Mouse (Mus musculus): ENCODE measurements around the gene Tm9sf4. TPM values are rescaled to one million over a fixed set of nuclear protein-coding genes. Genes with fewer than 3 reads are reported as not detected.

Tm9sf4 gene
- polyA plus RNA-seq, 1 experiment from 2014 or later = 77.9 TPM

GRCm38 (mm10) chr2:153139996-153140613 is 21.0 kb upstream of the Tm9sf4 start:
- no peaks in the 10 kb centered on the region for H3K9me3 ChIP-seq
- H3K27ac ChIP-seq = no peak overlapping the region
- ATAC-seq (ENCODE audit: low FRiP score, low read depth) = no peak
- no peak overlapping the region for H3K4me2 ChIP-seq (replicated peaks)
- 15% methylated on average over 9 of the region's 9 CpGs for WGBS
- H3K9ac ChIP-seq = no peak overlapping the region
- no peak overlapping the region for H3K4me3 ChIP-seq
- H3K36me3 ChIP-seq = no peaks in the 10 kb centered on the region
- no peaks in the 10 kb centered on the region for H3K27me3 ChIP-seq (replicated peaks)
- H3K4me1 ChIP-seq = no peaks in the 10 kb centered on the region

DNA sequence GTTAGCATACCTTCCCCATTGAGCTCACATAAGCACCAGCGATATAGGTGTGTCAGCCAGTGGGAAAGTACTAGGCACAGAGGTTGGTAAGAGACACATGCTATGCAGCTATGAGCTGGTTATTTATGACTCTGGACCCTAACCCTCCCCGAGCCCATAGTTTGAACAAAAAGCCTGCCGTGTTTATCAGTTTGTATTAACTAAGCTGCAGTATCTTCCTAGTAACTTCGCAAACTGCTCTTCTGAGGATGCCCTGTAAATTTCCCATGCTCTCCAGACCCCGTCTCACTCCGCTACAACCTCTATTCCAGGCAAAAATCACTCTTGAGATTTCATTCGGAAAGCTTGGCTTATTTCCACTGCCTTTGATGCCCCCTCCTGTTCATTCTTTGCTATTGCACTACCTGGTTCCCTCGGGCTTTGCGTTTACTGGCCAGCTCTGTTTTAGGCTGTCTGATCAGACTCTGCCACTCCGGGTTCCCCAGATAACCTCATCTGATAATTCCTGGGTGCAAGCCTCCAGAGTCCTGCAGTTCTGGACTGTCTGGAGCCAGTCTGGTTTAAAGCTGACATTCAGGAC is 18.4 kb upstream of the Tm9sf4 start:
- H3K9me3 ChIP-seq = no peaks in the 10 kb centered on the region
- no peak overlapping the region for H3K4me2 ChIP-seq (replicated peaks)
- WGBS = 33% methylated on average over 10 of the region's 10 CpGs

DNA sequence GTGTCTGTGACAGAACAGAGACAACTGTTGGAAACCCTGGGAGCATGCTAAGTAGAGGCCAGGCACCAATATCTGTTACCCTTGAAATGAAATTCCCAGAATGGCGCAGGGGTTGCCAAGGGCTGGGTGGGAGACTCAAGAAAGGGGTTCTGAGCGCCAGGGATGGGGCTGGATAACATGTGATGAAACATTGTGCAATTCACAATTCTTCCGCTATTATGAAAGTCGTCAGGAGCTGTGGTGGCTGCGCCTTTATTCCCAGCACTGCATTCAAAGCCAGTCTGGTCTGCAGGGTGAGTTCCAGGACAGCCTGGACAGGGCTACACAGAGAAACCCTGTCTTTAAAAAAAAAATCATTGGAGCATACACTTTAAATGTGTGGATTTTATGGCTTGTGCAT is 15.8 kb upstream of the Tm9sf4 start:
- H3K27ac ChIP-seq = no peak overlapping the region
- H3K4me3 ChIP-seq = no peak overlapping the region
- no peak overlapping the region for H3K4me2 ChIP-seq (replicated peaks)
- WGBS = 75% methylated on average over 5 of the region's 5 CpGs
- H3K4me1 ChIP-seq = no peaks in the 10 kb centered on the region
- H3K36me3 ChIP-seq = no peaks in the 10 kb centered on the region
- no peak for ATAC-seq (ENCODE audit: low FRiP score, low read depth)
- H3K9me3 ChIP-seq = no peaks in the 10 kb centered on the region
- H3K9ac ChIP-seq = no peak overlapping the region
- no peaks in the 10 kb centered on the region for H3K27me3 ChIP-seq (replicated peaks)

More for the DNA sequence above, 18.4 kb upstream of the Tm9sf4 start:
- H3K4me1 ChIP-seq = no peaks in the 10 kb centered on the region
- no peak overlapping the region for H3K9ac ChIP-seq
- no peaks in the 10 kb centered on the region for H3K36me3 ChIP-seq
- no peaks in the 10 kb centered on the region for H3K27me3 ChIP-seq (replicated peaks)
- no peak overlapping the region for H3K27ac ChIP-seq
- ATAC-seq (ENCODE audit: low FRiP score, low read depth) = no peak
- no peak overlapping the region for H3K4me3 ChIP-seq

DNA sequence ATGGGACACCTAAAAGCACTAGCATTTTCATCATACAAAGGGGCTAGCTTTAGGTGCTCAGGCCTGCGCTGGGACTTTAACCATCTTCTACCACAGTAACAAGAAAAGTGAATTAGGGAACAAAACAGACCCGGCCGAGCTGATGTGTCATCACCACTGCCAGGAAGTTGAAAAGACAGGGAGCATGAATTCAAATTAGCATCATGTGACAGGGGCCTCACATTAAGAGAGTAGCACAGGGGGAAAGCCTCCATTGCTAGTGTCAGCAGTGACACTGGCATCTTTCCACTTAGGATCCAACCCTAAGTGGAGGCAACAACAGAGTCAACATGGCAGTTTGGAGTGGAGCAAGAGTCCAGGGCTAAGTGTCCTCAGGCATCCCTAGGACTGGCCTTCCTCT is 13.9 kb upstream of the Tm9sf4 start:
- H3K27ac ChIP-seq = no peak overlapping the region
- no peaks in the 10 kb centered on the region for H3K9me3 ChIP-seq
- H3K4me3 ChIP-seq = no peak overlapping the region
- ATAC-seq (ENCODE audit: low FRiP score, low read depth) = no peak
- WGBS = 78% methylated on average over 3 of the region's 3 CpGs
- H3K27me3 ChIP-seq (replicated peaks) = no peaks in the 10 kb centered on the region
- H3K4me1 ChIP-seq = no peaks in the 10 kb centered on the region
- no peak overlapping the region; the same call in 1 of the 2 replicates for H3K9ac ChIP-seq
- H3K36me3 ChIP-seq = no peaks in the 10 kb centered on the region
- no peak overlapping the region for H3K4me2 ChIP-seq (replicated peaks)

DNA sequence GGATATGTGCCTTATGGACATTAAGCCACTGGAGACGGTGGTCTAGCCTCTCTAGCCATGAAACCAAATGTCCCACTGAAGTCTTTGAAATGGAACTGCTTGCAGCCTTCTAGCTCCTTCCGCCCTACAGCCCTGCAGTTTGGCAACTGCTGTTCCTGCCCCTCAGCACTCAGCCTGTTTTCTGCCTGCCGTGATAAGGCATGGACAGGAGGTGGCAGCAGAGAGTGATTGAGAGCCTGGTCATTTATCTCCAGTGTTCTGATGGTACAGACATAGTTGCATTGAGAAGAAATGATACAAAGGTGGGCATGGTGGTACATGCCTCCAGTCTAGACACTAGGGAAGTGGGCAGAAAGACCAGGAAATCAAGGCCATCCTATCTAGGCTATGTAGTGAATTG is 13.4 kb upstream of the Tm9sf4 start:
- H3K36me3 ChIP-seq = no peaks in the 10 kb centered on the region
- no peak overlapping the region for H3K27ac ChIP-seq
- no peaks in the 10 kb centered on the region for H3K9me3 ChIP-seq
- H3K4me2 ChIP-seq (replicated peaks) = no peak overlapping the region
- ATAC-seq (ENCODE audit: low FRiP score, low read depth) = no peak
- no peaks in the 10 kb centered on the region for H3K27me3 ChIP-seq (replicated peaks)
- WGBS = 31% methylated on average over 3 of the region's 3 CpGs
- no peaks in the 10 kb centered on the region for H3K4me1 ChIP-seq
- no peak overlapping the region for H3K4me3 ChIP-seq
- no peak overlapping the region; the same call in 1 of the 2 replicates for H3K9ac ChIP-seq

GRCm38 (mm10) chr2:153149742-153150141 is 11.4 kb upstream of the Tm9sf4 start:
- H3K9ac ChIP-seq = no peak overlapping the region
- no peak for ATAC-seq (ENCODE audit: low FRiP score, low read depth)
- H3K9me3 ChIP-seq = no peaks in the 10 kb centered on the region
- no peak overlapping the region for H3K4me3 ChIP-seq
- WGBS = 88% methylated on average over 3 of the region's 3 CpGs
- no peaks in the 10 kb centered on the region for H3K4me1 ChIP-seq
- no peak overlapping the region for H3K4me2 ChIP-seq (replicated peaks)
- H3K27me3 ChIP-seq (replicated peaks) = no peaks in the 10 kb centered on the region
- H3K27ac ChIP-seq = no peak overlapping the region
- H3K36me3 ChIP-seq = no peaks in the 10 kb centered on the region

DNA sequence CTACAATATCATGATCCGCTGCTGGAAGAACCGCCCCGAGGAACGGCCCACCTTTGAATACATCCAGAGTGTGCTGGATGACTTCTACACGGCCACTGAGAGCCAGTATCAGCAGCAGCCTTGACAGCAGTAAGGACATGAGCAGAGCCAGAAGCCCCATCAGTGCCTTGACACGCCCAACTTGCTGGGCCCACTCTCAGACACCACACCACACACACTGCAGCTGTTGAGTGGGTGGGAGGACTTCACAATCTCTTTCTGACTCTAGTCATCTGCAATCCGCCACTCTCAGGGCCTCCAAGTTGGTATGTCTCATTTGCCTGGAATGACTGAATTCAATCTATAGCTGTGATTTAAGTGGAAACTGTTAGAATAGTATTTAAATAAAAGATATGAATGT is 10.1 kb upstream of the Tm9sf4 start:
- Histone ChIP-seq H3K4me3 (no peak overlapping the region), H3K9ac (no peak overlapping the region), H3K4me1 (no peaks in the 10 kb centered on the region), H3K27me3 (replicated peaks) (no peaks in the 10 kb centered on the region), H3K27ac (no peak overlapping the region), H3K4me2 (replicated peaks) (no peak overlapping the region), H3K9me3 (no peaks in the 10 kb centered on the region), H3K36me3 (no peaks in the 10 kb centered on the region)
- no peak for ATAC-seq (ENCODE audit: low FRiP score, low read depth)
- WGBS = 82% methylated on average over 7 of the region's 7 CpGs

DNA sequence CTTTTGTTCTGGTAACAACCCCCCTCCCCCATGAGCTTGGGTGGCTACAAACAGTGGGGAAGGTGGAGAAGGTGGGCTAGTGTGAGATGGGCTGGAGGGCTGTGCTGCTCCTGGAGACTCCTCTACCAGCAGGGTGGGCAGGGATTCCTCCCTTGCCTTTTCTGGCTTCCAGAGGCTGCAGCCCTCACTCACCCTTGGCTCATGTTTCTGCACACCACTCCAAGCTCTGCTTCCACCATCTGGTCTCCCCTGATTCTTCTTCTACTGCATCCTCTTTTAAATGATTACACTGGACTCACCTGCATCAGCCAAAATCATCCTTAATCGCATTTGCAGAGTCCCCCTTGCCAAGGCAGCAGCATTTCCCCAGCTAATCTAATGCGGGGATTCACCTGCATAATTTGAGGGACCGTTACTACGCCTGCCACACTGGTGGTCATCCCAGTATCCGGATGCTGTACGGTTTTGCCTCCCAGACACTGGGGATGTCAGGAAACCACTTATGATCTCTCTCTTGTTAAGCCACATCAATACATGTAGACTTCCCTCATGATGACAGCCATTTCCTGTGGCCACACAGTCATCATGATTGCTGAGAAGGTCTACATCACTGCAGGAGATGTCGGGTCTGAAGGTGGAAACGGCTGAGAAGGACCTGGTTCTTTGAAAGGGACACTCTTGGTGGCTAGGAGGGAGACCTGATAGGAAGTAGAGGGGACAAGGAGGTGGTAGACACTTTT is 9.0 kb upstream of the Tm9sf4 start:
- Histone ChIP-seq H3K9me3 (no peaks in the 10 kb centered on the region), H3K9ac (no peak overlapping the region), H3K36me3 (no peaks in the 10 kb centered on the region), H3K27ac (no peak overlapping the region), H3K4me1 (no peaks in the 10 kb centered on the region), H3K4me3 (no peak overlapping the region), H3K27me3 (replicated peaks) (no peaks in the 10 kb centered on the region), H3K4me2 (replicated peaks) (no peak overlapping the region)
- 81% methylated on average over 8 of the region's 8 CpGs for WGBS
- ATAC-seq (ENCODE audit: low FRiP score, low read depth) = no peak

DNA sequence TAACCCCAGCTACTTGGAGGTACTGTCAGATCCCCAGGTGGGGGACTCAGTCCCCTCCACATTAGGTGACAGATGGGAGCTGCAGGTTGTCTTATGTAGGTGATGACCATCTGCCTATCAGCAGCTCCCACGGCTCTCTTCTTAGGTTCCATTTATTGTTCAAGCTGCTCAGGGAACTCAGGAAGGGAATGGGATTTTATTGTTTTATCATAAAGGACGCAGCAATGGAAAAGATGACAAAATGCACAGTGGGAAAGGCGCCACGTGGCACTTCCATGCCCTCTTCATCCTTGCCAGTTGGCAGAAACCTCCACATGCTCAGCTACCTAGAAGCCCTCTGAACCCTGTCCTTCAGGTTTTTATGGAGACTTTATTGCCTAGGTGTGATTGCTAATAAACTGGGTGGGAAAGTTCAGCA is 8.1 kb upstream of the Tm9sf4 start:
- 76% methylated on average over 4 of the region's 4 CpGs for WGBS
- H3K27ac ChIP-seq = no peak overlapping the region
- no peak overlapping the region for H3K9ac ChIP-seq
- ATAC-seq (ENCODE audit: low FRiP score, low read depth) = no peak
- H3K36me3 ChIP-seq = no peaks in the 10 kb centered on the region
- H3K4me3 ChIP-seq = no peak overlapping the region
- H3K4me1 ChIP-seq = no peaks in the 10 kb centered on the region
- no peaks in the 10 kb centered on the region for H3K27me3 ChIP-seq (replicated peaks)
- no peak overlapping the region for H3K4me2 ChIP-seq (replicated peaks)
- H3K9me3 ChIP-seq = no peaks in the 10 kb centered on the region

- H3K27ac ChIP-seq = no peak overlapping the region
- ATAC-seq (ENCODE audit: low FRiP score, low read depth) = no peak
- no peaks in the 10 kb centered on the region for H3K27me3 ChIP-seq (replicated peaks)
- no peak overlapping the region for H3K4me2 ChIP-seq (replicated peaks)
- H3K4me1 ChIP-seq = peaks cover 5% of the 10 kb centered on the region
- WGBS = 80% methylated on average over 3 of the region's 3 CpGs
- no peak overlapping the region for H3K9ac ChIP-seq
- H3K36me3 ChIP-seq = no peaks in the 10 kb centered on the region
- no peaks in the 10 kb centered on the region for H3K9me3 ChIP-seq
- H3K4me3 ChIP-seq = no peak overlapping the region
These were observed 3.8 kb upstream of the Tm9sf4 start for GRCm38 (mm10) chr2:153157270-153157669.

GRCm38 (mm10) chr2:153160133-153160532 is 970 bp upstream of the Tm9sf4 start:
- Histone ChIP-seq H3K4me1 (peaks cover 12% of the 10 kb centered on the region), H3K27me3 (replicated peaks) (no peaks in the 10 kb centered on the region), H3K4me3 (no peak overlapping the region), H3K27ac (no peak overlapping the region), H3K9me3 (no peaks in the 10 kb centered on the region), H3K9ac (no peak overlapping the region), H3K4me2 (replicated peaks) (no peak overlapping the region), H3K36me3 (peaks cover 2% of the 10 kb centered on the region; the same call in 1 of the 2 replicates)
- ATAC-seq (ENCODE audit: low FRiP score, low read depth) = no peak
- 84% methylated on average over 5 of the region's 5 CpGs for WGBS

- peak overlapping the region; percentile 86 for H3K9ac ChIP-seq
- H3K36me3 ChIP-seq = peaks cover 4% of the 10 kb centered on the region; the same call in 1 of the 2 replicates
- ATAC-seq (ENCODE audit: low FRiP score, low read depth) = peak; percentile 72
- H3K4me1 ChIP-seq = peaks cover 12% of the 10 kb centered on the region
- H3K4me2 ChIP-seq (replicated peaks) = peak overlapping the region; percentile 98
- H3K4me3 ChIP-seq = peak overlapping the region; percentile 83
- H3K27ac ChIP-seq = peak overlapping the region; percentile 65; the same call in 1 of the 2 replicates
- under 1% methylated on average over 16 of the region's 16 CpGs for WGBS
- H3K27me3 ChIP-seq (replicated peaks) = no peaks in the 10 kb centered on the region
- H3K9me3 ChIP-seq = no peaks in the 10 kb centered on the region
These were observed 579 bp downstream of the Tm9sf4 start for GRCm38 (mm10) chr2:153161684-153162080.
